Mouse (Mus musculus) forebrain, embryonic 11.5 days (tissue): ENCODE measurements around the gene Olfr1356. TPM values are rescaled to one million over a fixed set of nuclear protein-coding genes. Genes with fewer than 3 reads are reported as not detected.
"Not testable (repeated sequence)": the region's sequence is repeated elsewhere in the genome, so short reads cannot be mapped to it uniquely, and the experiment has no call there.

Experiments used
- ATAC-seq: fragments of 200-750 bp; cut with Nextera tagmentation; replicated peaks from 2 replicates; pipeline ENCODE4 v1.8.0; 2017; ENCODE audit warnings: moderate TSS enrichment; ENCODE audit not compliant: low FRiP score
- DNase-seq: peaks from one replicate; pipeline ENCODE4 v3.0.0-alpha.2; 2017; ENCODE audit warnings: low spot score
- H3K27ac ChIP-seq: fragments of 300-500 bp; sonication (generic); 2 replicates; pipeline ENCODE4 v1.5.1; 2014; ENCODE audit warnings: low read depth, low read length
- H3K27me3 ChIP-seq: fragments of 300-500 bp; sonication (generic); 2 replicates; pipeline ENCODE4 v1.6.1; 2014; ENCODE audit warnings: mild to moderate bottlenecking, low read length, mixed read lengths; ENCODE audit not compliant: control insufficient read depth, insufficient read depth
- H3K36me3 ChIP-seq: fragments of 300-500 bp; sonication (generic); 2 replicates; pipeline ENCODE4 v1.6.1; 2014; ENCODE audit warnings: mild to moderate bottlenecking, low read length, moderate library complexity, mixed read lengths; ENCODE audit not compliant: control insufficient read depth, insufficient read depth
- H3K4me1 ChIP-seq: fragments of 300-500 bp; sonication (generic); replicated peaks from 2 replicates; pipeline ENCODE4 v1.6.1; 2014; ENCODE audit warnings: low read length, mixed read lengths; ENCODE audit not compliant: control insufficient read depth, insufficient read depth
- H3K4me2 ChIP-seq: fragments of 300-500 bp; sonication (generic); 2 replicates; pipeline ENCODE4 v1.6.1; 2014; ENCODE audit warnings: low read depth, mild to moderate bottlenecking, low read length, moderate library complexity, mixed read lengths; ENCODE audit not compliant: severe bottlenecking
- H3K4me3 ChIP-seq: fragments of 300-500 bp; sonication (generic); 2 replicates; pipeline ENCODE4 v1.5.1; 2014; ENCODE audit warnings: low read depth, low read length
- H3K9ac ChIP-seq: fragments of 300-500 bp; sonication (generic); 2 replicates; pipeline ENCODE4 v1.6.1; 2014; ENCODE audit warnings: low read length
- H3K9me3 ChIP-seq: fragments of 300-500 bp; sonication (generic); 2 replicates; pipeline ENCODE4 v1.6.1; 2016; ENCODE audit warnings: low read length, mixed read lengths; ENCODE audit not compliant: control insufficient read depth
- WGBS: fragments of 180-500 bp; shearing (Covaris S2); extraction: QIAGEN DNeasy Blood & Tissue Kit; methylation state at CpG from one replicate; pipeline ENCODE4 v1.1.7; 2014; 5-methylcytosine and 5-hydroxymethylcytosine counted together
- polyA plus RNA-seq: library from polyadenylated mRNA; unstranded; fragments of >200 nt; fragmentation: Nextera tagmentation; extraction: Ambion mirVana; gene quantifications from 2 replicates; pipeline ENCODE4 v1.2.1, GENCODE M21; 2014

Gene Olfr1356
- polyA plus RNA-seq = not detected in 2 replicates

- no peaks in the 10 kb centered on the region for H3K4me1 ChIP-seq
- H3K27me3 ChIP-seq = no peaks in the 10 kb centered on the region
- H3K9me3 ChIP-seq = no peaks in the 10 kb centered on the region; the same call in 1 of the 2 replicates
- H3K27ac ChIP-seq = no peak within 1 kb of the TSS
- DNase-seq (no peak), ATAC-seq (no peak)
- WGBS = 77% methylated on average over 2 of the region's 2 CpGs
- H3K9ac ChIP-seq = no peak within 1 kb of the TSS
- H3K4me2 ChIP-seq = no peak within 1 kb of the TSS
- no peaks in the 10 kb centered on the region for H3K36me3 ChIP-seq
- no peak within 1 kb of the TSS for H3K4me3 ChIP-seq
Measured at GRCm38 (mm10) chr10:78852066-78852465, at the start of gene Olfr1356. Olfr1356 (minus strand) TSS chr10:78852166.

GRCm38 (mm10) chr10:78875240-78875639, 23.3 kb upstream of the Olfr1356 start, which contains the start of gene Olfr1355:
Olfr1355 (plus strand) TSS chr10:78875540.
- no peaks in the 10 kb centered on the region for H3K27me3 ChIP-seq
- no peaks in the 10 kb centered on the region for H3K9me3 ChIP-seq
- no peak within 1 kb of the TSS for H3K27ac ChIP-seq
- no peak within 1 kb of the TSS for H3K4me3 ChIP-seq
- WGBS = 81% methylated on average over 2 of the region's 2 CpGs
- no peak for DNase-seq
- no peaks in the 10 kb centered on the region for H3K4me1 ChIP-seq
- H3K4me2 ChIP-seq = no peak within 1 kb of the TSS
- H3K9ac ChIP-seq = no peak within 1 kb of the TSS
- no peak for ATAC-seq
- H3K36me3 ChIP-seq = no peaks in the 10 kb centered on the region

- not testable (repeated sequence) for H3K4me1 ChIP-seq, H3K4me3 ChIP-seq, H3K9me3 ChIP-seq, DNase-seq, H3K4me2 ChIP-seq, H3K36me3 ChIP-seq, H3K27me3 ChIP-seq, H3K27ac ChIP-seq, ATAC-seq, H3K9ac ChIP-seq
- WGBS = 88% methylated on average over 12 of the region's 12 CpGs
Measured at GRCm38 (mm10) chr10:78840456-78840855, 11.5 kb downstream of the Olfr1356 start.

GRCm38 (mm10) chr10:78812358-78813060, 39.5 kb downstream of the Olfr1356 start:
- no peaks in the 10 kb centered on the region for H3K9me3 ChIP-seq
- no peak overlapping the region for H3K4me2 ChIP-seq
- WGBS = 64% methylated on average over 6 of the region's 6 CpGs
- no peak overlapping the region for H3K4me3 ChIP-seq
- no peaks in the 10 kb centered on the region for H3K36me3 ChIP-seq
- DNase-seq (no peak), ATAC-seq (peak; percentile 64; the same call in 1 of the 2 replicates)
- H3K4me1 ChIP-seq = no peaks in the 10 kb centered on the region
- H3K27ac ChIP-seq = no peak overlapping the region
- no peak overlapping the region for H3K9ac ChIP-seq
- no peaks in the 10 kb centered on the region for H3K27me3 ChIP-seq

GRCm38 (mm10) chr10:78801449-78801848, 50.5 kb downstream of the Olfr1356 start:
- H3K4me3 ChIP-seq = no peak overlapping the region
- 83% methylated on average over 2 of the region's 2 CpGs for WGBS
- H3K27me3 ChIP-seq = no peaks in the 10 kb centered on the region
- DNase-seq = no peak
- H3K9me3 ChIP-seq = no peaks in the 10 kb centered on the region
- H3K27ac ChIP-seq = no peak overlapping the region
- no peak overlapping the region for H3K9ac ChIP-seq
- H3K36me3 ChIP-seq = no peaks in the 10 kb centered on the region
- no peak for ATAC-seq
- H3K4me2 ChIP-seq = no peak overlapping the region
- H3K4me1 ChIP-seq = no peaks in the 10 kb centered on the region

Other genes with a start within 250 kb of the Olfr1356 start
- gene Olfr1357, start 234.1 kb downstream of the Olfr1356 start, polyA plus RNA-seq = not detected in 2 replicates
- not detected in 2 replicates for gene Casp14, start 133.9 kb downstream of the Olfr1356 start, polyA plus RNA-seq
- 0.15 and 0.20 TPM in 2 replicates for gene Ccdc105, start 99.1 kb downstream of the Olfr1356 start, polyA plus RNA-seq
- 1.4 and 1.5 TPM in 2 replicates for gene Slc1a6, start 71.7 kb downstream of the Olfr1356 start, polyA plus RNA-seq
- gene Olfr1355, start 23.4 kb upstream of the Olfr1356 start, polyA plus RNA-seq = not detected in 2 replicates
- not detected in 2 replicates for gene Olfr1354, start 61.0 kb upstream of the Olfr1356 start, polyA plus RNA-seq
- not detected in 2 replicates for gene Olfr8, start 98.5 kb upstream of the Olfr1356 start, polyA plus RNA-seq
- gene Olfr1353, start 111.1 kb upstream of the Olfr1356 start, polyA plus RNA-seq = not detected in 2 replicates
- not detected in 2 replicates for gene Olfr1352, start 128.9 kb upstream of the Olfr1356 start, polyA plus RNA-seq
- not detected in 2 replicates for gene Olfr1351, start 160.3 kb upstream of the Olfr1356 start, polyA plus RNA-seq
- gene Olfr57, start 176.6 kb upstream of the Olfr1356 start, polyA plus RNA-seq = not detected in 2 replicates
- 34.3 and 36.4 TPM in 2 replicates for gene 2610008E11Rik, start 245.4 kb upstream of the Olfr1356 start, polyA plus RNA-seq